In genomic region chr17:84585104-84585503, GRCm38 (mm10) we compare ENCODE assay signal across 9 mouse cellular contexts. TPM values are rescaled to one million over a fixed set of nuclear protein-coding genes. Genes with fewer than 3 reads are reported as not detected.
DNase-seq lines count a peak whose midpoint lies in the region; ATAC-seq and TF ChIP-seq lines count a peak whose summit lies in the region.
"Had no signal": no experiment of that assay in that cellular context is flagged by ENCODE, and none has a peak within 500 bp of the region (broad histone marks: within the 10 kb centered on the region; RNA-seq: fewer than 3 reads in every experiment).

No protein-coding gene starts in this region.

- no peak overlapping the region for H3K4me3 ChIP-seq in kidney, postnatal 0 days (replicated peaks; ENCODE audit: low read depth, low read length)
- no peak overlapping the region for H3K4me3 ChIP-seq in embryonic fibroblast, embryonic 13.5 days (ENCODE audit: insufficient read depth, low read length)
- H3K4me3 ChIP-seq in heart, postnatal 0 days (ENCODE audit: low read depth, low read length) = no peak overlapping the region
- no peak overlapping the region for H3K4me3 ChIP-seq in hindbrain, embryonic 16.5 days (ENCODE audit: low read length)
- no peak overlapping the region for H3K4me3 ChIP-seq in forebrain, embryonic 11.5 days (ENCODE audit: low read depth, low read length)

- WGBS in kidney, postnatal 0 days = 70% methylated on average over 8 of the region's 8 CpGs
- 56% methylated on average over 8 of the region's 8 CpGs for WGBS in heart, postnatal 0 days
- WGBS in hindbrain, embryonic 16.5 days = 84% methylated on average over 8 of the region's 8 CpGs
- WGBS in forebrain, embryonic 11.5 days = 79% methylated on average over 8 of the region's 8 CpGs

- DNase-seq in kidney, postnatal 0 days (ENCODE audit: low spot score) = no peak
- no peak for DNase-seq in kidney, adult 11 months
- peak; percentile 14 for DNase-seq in heart, postnatal 0 days (ENCODE audit: low spot score)
- DNase-seq in right cerebral cortex, adult 2 months (ENCODE audit: low spot score in 2 of 2) = peak; percentile 52 to 63
- no peak for DNase-seq in testis, postnatal 14 days (ENCODE audit: low spot score)
- no peak for DNase-seq in forebrain, embryonic 11.5 days (ENCODE audit: low spot score)

- no peak overlapping the region for H3K27ac ChIP-seq in kidney, postnatal 0 days
- H3K27ac ChIP-seq in embryonic fibroblast, embryonic 13.5 days (ENCODE audit: insufficient read depth, low read length) = peak overlapping the region; percentile 29; the same call in 1 of the 2 replicates
- 0 out of 2 replicates have a peak overlapping the region, but pooled peaks have one; percentile 32 for H3K27ac ChIP-seq in heart, postnatal 0 days (ENCODE audit: low read depth)
- H3K27ac ChIP-seq in hindbrain, embryonic 16.5 days (ENCODE audit: low read depth, low read length) = no peak overlapping the region
- no peak overlapping the region for H3K27ac ChIP-seq in forebrain, embryonic 11.5 days (ENCODE audit: low read depth, low read length)

- H3K4me1 ChIP-seq in kidney, postnatal 0 days (replicated peaks; ENCODE audit: insufficient read depth, low read length) = peaks cover 10% of the 10 kb centered on the region; the same call in 1 of the 2 replicates
- H3K4me1 ChIP-seq in embryonic fibroblast, embryonic 13.5 days (ENCODE audit: control insufficient read depth, insufficient read depth, low read length) = peaks cover 12% of the 10 kb centered on the region
- no peaks in the 10 kb centered on the region for H3K4me1 ChIP-seq in heart, postnatal 0 days (ENCODE audit: control insufficient read depth, insufficient read depth)
- H3K4me1 ChIP-seq in hindbrain, embryonic 16.5 days (ENCODE audit: control insufficient read depth, insufficient read depth, low read depth, low read length) = no peaks in the 10 kb centered on the region
- H3K4me1 ChIP-seq in forebrain, embryonic 11.5 days (replicated peaks; ENCODE audit: control insufficient read depth, insufficient read depth, low read length) = no peaks in the 10 kb centered on the region

- H3K27me3 ChIP-seq in kidney, postnatal 0 days (ENCODE audit: insufficient read depth, low read length) = no peaks in the 10 kb centered on the region
- no peaks in the 10 kb centered on the region for H3K27me3 ChIP-seq in heart, postnatal 0 days (ENCODE audit: control insufficient read depth, insufficient read depth, low read length)
- H3K27me3 ChIP-seq in hindbrain, embryonic 16.5 days (replicated peaks; ENCODE audit: control insufficient read depth, insufficient read depth, low read length) = no peaks in the 10 kb centered on the region
- H3K27me3 ChIP-seq in forebrain, embryonic 11.5 days (ENCODE audit: control insufficient read depth, insufficient read depth, low read length) = no peaks in the 10 kb centered on the region

- H3K9me3 ChIP-seq in kidney, postnatal 0 days (replicated peaks; ENCODE audit: low read length) = no peaks in the 10 kb centered on the region
- H3K9me3 ChIP-seq in heart, postnatal 0 days (replicated peaks; ENCODE audit: control insufficient read depth, low read length) = no peaks in the 10 kb centered on the region
- no peaks in the 10 kb centered on the region for H3K9me3 ChIP-seq in hindbrain, embryonic 16.5 days (ENCODE audit: control insufficient read depth, low read length)
- H3K9me3 ChIP-seq in forebrain, embryonic 11.5 days (ENCODE audit: control insufficient read depth, low read length) = no peaks in the 10 kb centered on the region

- no peak overlapping the region for H3K9ac ChIP-seq in kidney, postnatal 0 days (ENCODE audit: low read depth, low read length)
- H3K9ac ChIP-seq in heart, postnatal 0 days (replicated peaks; ENCODE audit: low read depth, low read length) = no peak overlapping the region
- no peak overlapping the region for H3K9ac ChIP-seq in hindbrain, embryonic 16.5 days (ENCODE audit: low read depth, low read length)
- no peak overlapping the region for H3K9ac ChIP-seq in forebrain, embryonic 11.5 days (ENCODE audit: low read length)

- H3K4me2 ChIP-seq in kidney, postnatal 0 days (ENCODE audit: low read length) = no peak overlapping the region
- no peak overlapping the region for H3K4me2 ChIP-seq in heart, postnatal 0 days (ENCODE audit: low read depth, low read length)
- H3K4me2 ChIP-seq in hindbrain, embryonic 16.5 days (ENCODE audit: low read length) = no peak overlapping the region
- no peak overlapping the region for H3K4me2 ChIP-seq in forebrain, embryonic 11.5 days (ENCODE audit: low read depth, low read length, severe bottlenecking)

- TF ChIP-seq CTCF in kidney, postnatal 0 days (IDR thresholded peaks at IDR 0.05; ENCODE audit: low read depth) = no peak
- TF ChIP-seq CTCF in embryonic fibroblast, embryonic 13.5 days (IDR thresholded peaks at IDR 0.05; ENCODE audit: borderline replicate concordance, insufficient read depth, low read length) = no peak
- no peak for TF ChIP-seq CTCF in heart, postnatal 0 days (IDR thresholded peaks at IDR 0.05; ENCODE audit: low read depth)

- ATAC-seq in kidney, postnatal 0 days (replicated peaks; ENCODE audit: low FRiP score, low read depth) = 0 out of 2 replicates have a peak, but pooled peaks have one; percentile 23
- peak; percentile 79 for ATAC-seq in heart, postnatal 0 days (ENCODE audit: insufficient read depth, low read depth)
- no peak for ATAC-seq in hindbrain, embryonic 16.5 days
- no peak for ATAC-seq in forebrain, embryonic 11.5 days (replicated peaks; ENCODE audit: low FRiP score)

- TF ChIP-seq POLR2A in embryonic fibroblast, embryonic 13.5 days (IDR thresholded peaks at IDR 0.05; ENCODE audit: low read depth, low read length) = no peak

- no peak for TF ChIP-seq EP300 in heart, postnatal 0 days (IDR thresholded peaks at IDR 0.05; ENCODE audit: low read depth)

- H3K36me3 ChIP-seq in kidney, postnatal 0 days (ENCODE audit: insufficient read depth, low read length) = 0 out of 2 replicates have a peak, but pooled peaks cover 8% of the 10 kb centered on the region
- H3K36me3 ChIP-seq in heart, postnatal 0 days (replicated peaks; ENCODE audit: control insufficient read depth, insufficient read depth, low read length) = no peaks in the 10 kb centered on the region
- no peaks in the 10 kb centered on the region; the same call in 1 of the 2 replicates for H3K36me3 ChIP-seq in hindbrain, embryonic 16.5 days (ENCODE audit: control insufficient read depth, insufficient read depth, low read length)
- no peaks in the 10 kb centered on the region for H3K36me3 ChIP-seq in forebrain, embryonic 11.5 days (ENCODE audit: control insufficient read depth, insufficient read depth, low read length)

RNA-seq across cellular contexts. Expression of gene Dync2li1, which starts 41.2 kb away (rescaled TPM):
- 59.9 and 61.2 TPM in 2 replicates for polyA plus RNA-seq in kidney, postnatal 0 days (2015; fragmentation: Nextera tagmentation; extraction: Ambion mirVana)
- polyA plus RNA-seq in embryonic fibroblast, embryonic 13.5 days (2011; ENCODE audit: insufficient read length, low read depth, missing spikeins) = 18.9 and 21.4 TPM in 2 replicates
- total RNA-seq in heart, postnatal 0 days (2014; rRNA removed; ENCODE audit: low replicate concordance) = 3.9 TPM in 1 of 2 replicates, not detected in the other
- polyA plus RNA-seq in heart, postnatal 0 days (2015; fragmentation: Nextera tagmentation; extraction: Ambion mirVana) = 6.4 and 6.6 TPM in 2 replicates
- polyA plus RNA-seq in hindbrain, embryonic 16.5 days (2015; fragmentation: Nextera tagmentation; extraction: Ambion mirVana) = 39.0 and 40.0 TPM in 2 replicates
- 35.0 and 41.8 TPM in 2 replicates for polyA plus RNA-seq in forebrain, embryonic 11.5 days (2014; fragmentation: Nextera tagmentation; extraction: Ambion mirVana)
- total RNA-seq: MEL had no signal

Comparison
In these comparisons a context has a peak if more than half of its experiments do, and no peak if none do; other contexts are left out.
1. ATAC-seq: peak in kidney, postnatal 0 days (single experiment) and heart, postnatal 0 days (single experiment); none in hindbrain, embryonic 16.5 days (single experiment) and forebrain, embryonic 11.5 days (single experiment).
2. DNase-seq: peak in heart, postnatal 0 days (single experiment) and right cerebral cortex, adult 2 months (2 of 2); none in kidney, postnatal 0 days (single experiment), kidney, adult 11 months (single experiment), testis, postnatal 14 days (single experiment) and forebrain, embryonic 11.5 days (single experiment).
3. H3K27ac ChIP-seq: peak in embryonic fibroblast, embryonic 13.5 days (single experiment) and heart, postnatal 0 days (single experiment); none in kidney, postnatal 0 days (single experiment), hindbrain, embryonic 16.5 days (single experiment) and forebrain, embryonic 11.5 days (single experiment).